Mouse (Mus musculus) limb, embryonic 11.5 days (tissue): ENCODE results near the gene Nrxn2. TPM values are rescaled to one million over a fixed set of nuclear protein-coding genes. Genes with fewer than 3 reads are reported as not detected.

Experiments used
- ATAC-seq: fragments of 200-750 bp; cut with Nextera tagmentation; 2 replicates; pipeline ENCODE4 v1.8.0; 2017; ENCODE audit warnings: low read depth; ENCODE audit not compliant: insufficient number of reproducible peaks, low FRiP score, low TSS enrichment
- DNase-seq: peaks from one replicate; pipeline ENCODE4 v3.0.0-alpha.2; 2015; ENCODE audit warnings: low spot score
- H3K27ac ChIP-seq: fragments of 300-500 bp; sonication (generic); replicated peaks from 2 replicates; pipeline ENCODE4 v1.5.1; 2014; ENCODE audit warnings: low read depth, mild to moderate bottlenecking, low read length
- H3K27me3 ChIP-seq: fragments of 300-500 bp; sonication (generic); 2 replicates; pipeline ENCODE4 v1.6.1; 2014; ENCODE audit warnings: mild to moderate bottlenecking, low read length, mixed read lengths; ENCODE audit not compliant: control insufficient read depth, insufficient read depth
- H3K36me3 ChIP-seq: fragments of 300-500 bp; sonication (generic); 2 replicates; pipeline ENCODE4 v1.6.1; 2014; ENCODE audit warnings: mild to moderate bottlenecking, low read length, moderate library complexity, mixed read lengths; ENCODE audit not compliant: control insufficient read depth, insufficient read depth
- H3K4me1 ChIP-seq: fragments of 300-500 bp; sonication (generic); 2 replicates; pipeline ENCODE4 v1.6.1; 2014; ENCODE audit warnings: low read length, mixed read lengths; ENCODE audit not compliant: control insufficient read depth, insufficient read depth
- H3K4me2 ChIP-seq: fragments of 300-500 bp; sonication (generic); 2 replicates; pipeline ENCODE4 v1.6.1; 2014; ENCODE audit warnings: low read depth, mild to moderate bottlenecking, moderate library complexity; ENCODE audit not compliant: severe bottlenecking
- H3K4me3 ChIP-seq: fragments of 300-500 bp; sonication (generic); 2 replicates; pipeline ENCODE4 v1.5.1; 2014; ENCODE audit warnings: low read depth, low read length
- H3K9ac ChIP-seq: fragments of 300-500 bp; sonication (generic); 2 replicates; pipeline ENCODE4 v1.6.1; 2014; ENCODE audit warnings: mild to moderate bottlenecking, low read length
- H3K9me3 ChIP-seq: fragments of 300-500 bp; sonication (generic); 2 replicates; pipeline ENCODE4 v1.6.1; 2016; ENCODE audit warnings: low read length; ENCODE audit not compliant: control insufficient read depth
- WGBS: fragments of 180-500 bp; shearing (Covaris S2); extraction: QIAGEN DNeasy Blood & Tissue Kit; methylation state at CpG from one replicate; pipeline ENCODE4 v1.1.7; 2014; 5-methylcytosine and 5-hydroxymethylcytosine counted together
- polyA plus RNA-seq: library from polyadenylated mRNA; unstranded; fragments of >200 nt; fragmentation: Nextera tagmentation; extraction: Ambion mirVana; gene quantifications from 2 replicates; pipeline ENCODE4 v1.2.1, GENCODE M21; 2014

The Nrxn2 gene
- polyA plus RNA-seq, 1 experiment from 2014 or later, result 1.1 TPM

DNA sequence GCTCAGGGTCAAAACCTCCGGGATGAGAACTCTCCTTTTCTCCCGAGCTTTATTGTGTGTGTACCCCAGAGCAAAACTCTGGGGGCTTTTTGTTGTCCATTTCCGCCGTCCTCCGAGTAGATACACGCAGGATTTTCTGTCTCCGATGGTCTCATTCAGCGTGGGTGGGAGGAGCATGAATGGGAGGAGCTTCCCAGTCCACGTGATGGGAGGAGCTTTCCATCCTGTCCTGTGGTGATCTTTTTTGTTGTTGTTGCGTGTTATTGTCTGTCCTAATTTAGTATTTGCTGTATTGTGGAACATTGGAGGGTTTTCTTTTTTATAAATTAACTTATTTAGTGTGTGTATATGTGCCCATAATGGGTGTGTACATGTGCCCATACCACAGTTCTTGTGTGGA is 13.1 kb upstream of the Nrxn2 start:
- ATAC-seq, result no peak
- WGBS, result 76% methylated on average over 10 of the region's 10 CpGs

DNA sequence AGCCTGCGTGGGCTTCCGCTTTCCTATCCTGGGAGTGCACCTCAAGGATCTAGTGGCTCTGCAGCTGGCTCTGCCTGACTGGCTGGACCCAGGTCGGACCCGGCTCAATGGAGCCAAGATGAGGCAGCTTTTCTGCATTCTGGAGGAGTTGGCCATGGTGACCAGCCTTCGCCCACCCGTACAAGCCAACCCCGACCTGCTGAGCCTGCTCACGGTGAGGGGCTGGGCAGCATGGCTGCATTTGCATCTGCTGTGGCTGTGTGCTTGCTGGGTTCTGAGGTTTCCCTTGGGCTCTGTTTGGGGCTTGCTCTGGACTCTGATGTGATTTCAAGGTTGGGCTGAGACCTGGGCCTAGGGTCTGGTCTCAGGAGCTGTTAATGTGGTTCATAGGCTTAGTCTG is 11.4 kb upstream of the Nrxn2 start:
- Histone ChIP-seq H3K4me1 (peaks cover under 1% of the 10 kb centered on the region; the same call in 1 of the 2 replicates), H3K27ac (no peak overlapping the region), H3K36me3 (no peaks in the 10 kb centered on the region), H3K9ac (no peak overlapping the region), H3K27me3 (peaks cover 5% of the 10 kb centered on the region; the same call in 1 of the 2 replicates), H3K4me2 (no peak overlapping the region), H3K4me3 (no peak overlapping the region), H3K9me3 (no peaks in the 10 kb centered on the region)
- DNase-seq (no peak), ATAC-seq (no peak)
- WGBS, result 85% methylated on average over 8 of the region's 8 CpGs

More for the DNA sequence above, 13.1 kb upstream of the Nrxn2 start:
- H3K4me3 ChIP-seq, result no peak overlapping the region
- DNase-seq, result no peak
- H3K9me3 ChIP-seq, result no peaks in the 10 kb centered on the region
- H3K27ac ChIP-seq, result no peak overlapping the region
- H3K4me1 ChIP-seq, result peaks cover 11% of the 10 kb centered on the region
- no peak overlapping the region for H3K9ac ChIP-seq
- H3K36me3 ChIP-seq, result no peaks in the 10 kb centered on the region
- H3K27me3 ChIP-seq, result peaks cover 22% of the 10 kb centered on the region
- no peak overlapping the region for H3K4me2 ChIP-seq

DNA sequence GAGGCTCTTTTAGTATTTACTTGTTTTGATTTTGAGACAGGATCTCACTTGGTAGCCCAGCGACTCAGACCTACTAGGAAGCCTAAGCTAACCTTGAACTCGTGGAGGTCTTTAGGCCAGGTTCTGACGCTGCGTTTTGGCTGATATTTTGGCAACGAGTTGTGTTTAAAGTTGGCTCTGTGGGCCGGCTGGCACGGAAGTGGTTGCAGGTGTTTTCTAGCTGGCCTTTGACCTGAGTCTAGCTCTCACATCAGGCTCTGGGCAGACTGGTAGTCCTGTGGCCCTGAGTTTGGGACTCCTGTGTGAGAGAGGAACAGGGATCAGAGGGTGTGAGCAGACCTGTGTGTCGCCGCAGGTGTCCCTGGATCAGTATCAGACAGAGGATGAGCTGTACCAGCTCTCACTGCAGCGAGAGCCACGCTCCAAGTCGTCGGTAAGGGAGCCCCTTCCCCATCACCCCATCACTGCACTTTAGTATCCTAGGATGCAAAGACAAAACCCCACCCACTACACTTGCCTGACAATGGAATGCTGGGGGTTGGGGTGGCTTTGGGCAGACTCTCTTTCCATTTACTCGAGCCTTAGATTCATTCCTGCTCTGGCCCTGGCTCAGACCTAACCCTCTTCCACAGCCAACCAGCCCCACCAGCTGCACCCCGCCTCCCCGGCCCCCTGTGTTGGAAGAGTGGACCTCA is 10.6 kb upstream of the Nrxn2 start:
- no peaks in the 10 kb centered on the region for H3K4me1 ChIP-seq
- 52% methylated on average over 16 of the region's 16 CpGs for WGBS
- ATAC-seq (no peak), DNase-seq (no peak)
- H3K36me3 ChIP-seq, result no peaks in the 10 kb centered on the region
- H3K27me3 ChIP-seq, result no peaks in the 10 kb centered on the region
- H3K27ac ChIP-seq, result no peak overlapping the region
- no peak overlapping the region for H3K4me3 ChIP-seq
- no peak overlapping the region for H3K9ac ChIP-seq
- H3K9me3 ChIP-seq, result no peaks in the 10 kb centered on the region
- H3K4me2 ChIP-seq, result no peak overlapping the region

DNA sequence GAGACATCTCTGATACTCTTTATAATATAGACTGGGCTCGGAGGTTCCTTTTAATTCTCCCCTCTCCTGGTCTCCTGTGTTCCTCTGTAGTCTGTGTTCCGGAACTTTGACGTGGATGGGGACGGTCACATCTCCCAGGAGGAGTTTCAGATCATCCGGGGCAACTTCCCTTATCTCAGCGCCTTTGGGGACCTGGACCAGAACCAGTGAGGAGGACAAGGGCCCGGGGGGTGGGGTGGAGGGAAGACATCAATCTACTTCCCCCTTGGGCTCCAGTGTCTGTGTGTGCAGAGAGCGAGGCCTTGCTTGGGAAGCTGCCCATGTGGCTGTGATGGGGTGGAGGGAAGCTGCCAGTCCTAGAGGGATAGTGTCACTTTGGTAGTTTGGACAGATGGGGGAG is 9.8 kb upstream of the Nrxn2 start:
- ATAC-seq (no peak), DNase-seq (no peak)
- Histone ChIP-seq H3K9me3 (no peaks in the 10 kb centered on the region), H3K4me3 (no peak overlapping the region), H3K9ac (no peak overlapping the region), H3K4me1 (no peaks in the 10 kb centered on the region), H3K4me2 (no peak overlapping the region), H3K27me3 (no peaks in the 10 kb centered on the region), H3K27ac (no peak overlapping the region), H3K36me3 (no peaks in the 10 kb centered on the region)
- WGBS, result 81% methylated on average over 8 of the region's 8 CpGs

DNA sequence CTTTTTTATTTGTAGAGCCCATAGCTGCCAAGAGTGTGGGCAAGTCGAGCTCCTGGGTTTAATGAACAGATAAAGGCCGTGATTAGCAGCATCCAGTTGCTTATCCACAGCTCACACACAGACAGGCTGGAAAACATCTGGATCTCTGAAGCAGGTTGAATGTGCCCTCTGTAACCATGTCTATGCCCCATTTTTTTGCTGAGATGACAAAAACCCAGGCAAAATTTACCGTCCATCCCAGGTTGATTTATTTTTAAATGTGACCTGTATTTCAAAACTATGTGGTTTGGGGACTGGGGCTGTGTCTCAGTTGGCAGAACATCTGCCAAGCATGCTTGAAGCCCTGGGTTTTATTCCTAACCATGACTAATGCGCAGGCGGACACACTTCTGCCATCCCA is 9.4 kb upstream of the Nrxn2 start:
- Histone ChIP-seq H3K4me3 (no peak overlapping the region), H3K27ac (no peak overlapping the region), H3K4me2 (no peak overlapping the region), H3K4me1 (no peaks in the 10 kb centered on the region), H3K9ac (no peak overlapping the region), H3K36me3 (no peaks in the 10 kb centered on the region), H3K27me3 (no peaks in the 10 kb centered on the region), H3K9me3 (no peaks in the 10 kb centered on the region)
- ATAC-seq (no peak), DNase-seq (no peak)
- WGBS, result 79% methylated on average over 5 of the region's 5 CpGs

DNA sequence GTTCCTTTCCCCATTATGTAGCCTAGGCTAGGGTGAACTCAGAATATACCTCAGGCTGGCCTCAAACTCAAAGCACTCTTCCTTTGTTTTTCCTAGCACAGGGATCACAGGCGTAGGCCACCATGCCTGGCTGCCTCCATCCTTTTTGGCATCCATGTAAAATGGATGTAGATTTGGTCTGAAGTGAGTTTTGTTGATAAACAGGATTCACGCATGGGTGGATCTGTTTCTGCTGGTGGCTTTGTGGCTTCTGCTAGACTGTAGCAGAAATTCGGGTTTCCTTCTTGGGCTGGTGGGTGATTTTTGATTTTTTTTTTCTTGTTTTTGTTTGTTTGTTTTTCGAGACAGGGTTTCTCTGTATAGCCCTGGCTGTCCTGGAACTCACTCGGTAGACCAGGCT is 8.6 kb upstream of the Nrxn2 start:
- H3K9ac ChIP-seq, result no peak overlapping the region
- H3K27me3 ChIP-seq, result no peaks in the 10 kb centered on the region
- no peaks in the 10 kb centered on the region for H3K9me3 ChIP-seq
- no peak overlapping the region for H3K4me3 ChIP-seq
- DNase-seq (no peak), ATAC-seq (no peak)
- WGBS, result 92% methylated on average over 5 of the region's 5 CpGs
- no peaks in the 10 kb centered on the region for H3K4me1 ChIP-seq
- no peak overlapping the region for H3K4me2 ChIP-seq
- H3K36me3 ChIP-seq, result no peaks in the 10 kb centered on the region
- H3K27ac ChIP-seq, result no peak overlapping the region

DNA sequence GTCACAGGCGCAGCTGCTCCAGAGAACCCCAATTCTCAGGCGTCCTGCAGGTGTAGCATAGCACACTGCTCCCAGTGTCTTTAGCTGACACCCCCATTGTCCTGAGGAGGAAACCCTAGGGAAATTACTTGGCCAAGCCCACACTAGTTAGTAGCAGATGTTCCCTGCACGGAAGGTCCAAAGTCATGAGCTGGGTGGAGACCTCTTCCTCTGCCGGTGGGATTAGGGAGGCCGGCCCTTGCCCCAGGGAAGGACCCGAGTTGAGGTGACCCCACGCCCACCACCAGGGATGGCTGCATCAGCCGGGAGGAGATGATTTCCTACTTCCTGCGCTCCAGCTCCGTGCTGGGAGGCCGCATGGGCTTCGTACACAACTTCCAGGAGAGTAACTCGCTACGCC is 5.7 kb upstream of the Nrxn2 start:
- peaks cover 4% of the 10 kb centered on the region for H3K27me3 ChIP-seq
- no peak overlapping the region for H3K9ac ChIP-seq
- no peak overlapping the region for H3K27ac ChIP-seq
- H3K4me3 ChIP-seq, result no peak overlapping the region
- ATAC-seq, result no peak
- no peak for DNase-seq
- no peak overlapping the region for H3K4me2 ChIP-seq
- no peaks in the 10 kb centered on the region for H3K9me3 ChIP-seq
- WGBS, result 63% methylated on average over 14 of the region's 14 CpGs
- no peaks in the 10 kb centered on the region for H3K36me3 ChIP-seq
- peaks cover 12% of the 10 kb centered on the region for H3K4me1 ChIP-seq

DNA sequence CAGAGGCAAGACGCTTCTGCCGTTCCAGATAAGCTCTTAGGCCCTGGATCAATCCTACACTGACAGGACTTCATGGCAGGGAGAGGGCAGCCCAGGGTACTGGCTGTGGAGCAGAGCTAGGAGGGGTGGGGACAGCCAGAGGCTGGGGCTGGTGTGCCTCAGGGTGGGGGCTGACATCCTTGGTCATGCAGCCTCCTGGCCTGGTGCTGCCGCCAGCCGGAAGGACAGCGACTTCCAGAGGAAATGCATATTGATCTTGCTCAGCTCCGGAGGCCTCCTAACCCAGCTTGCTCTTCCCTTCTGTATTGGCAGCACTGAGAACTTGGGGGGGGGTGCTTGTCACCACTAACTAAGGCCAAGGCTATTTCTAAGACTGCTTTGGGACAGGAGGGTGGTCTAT is 3.1 kb upstream of the Nrxn2 start:
- 53% methylated on average over 6 of the region's 6 CpGs for WGBS
- no peak overlapping the region for H3K9ac ChIP-seq
- H3K4me1 ChIP-seq, result peaks cover 12% of the 10 kb centered on the region
- H3K27ac ChIP-seq, result no peak overlapping the region
- no peaks in the 10 kb centered on the region for H3K9me3 ChIP-seq
- ATAC-seq, result no peak
- no peak overlapping the region for H3K4me3 ChIP-seq
- H3K4me2 ChIP-seq, result no peak overlapping the region
- no peaks in the 10 kb centered on the region for H3K36me3 ChIP-seq
- H3K27me3 ChIP-seq, result peaks cover 22% of the 10 kb centered on the region
- DNase-seq, result no peak
